Mouse (Mus musculus) forelimb bud, embryonic 11.5 days (tissue): Measurements from ENCODE around the gene Oit1.
A peak's percentile ranks its signal among the peaks of the same experiment; 100 is the strongest.

Source experiments
- DNase-seq: peaks from one replicate; pipeline ENCODE4 v3.0.0-alpha.2; 2012; ENCODE audit warnings: low read depth, low spot score

The Oit1 gene

GRCm38 (mm10) chr14:8335947-8336346, 42.6 kb downstream of the Oit1 start:
- DNase-seq, result peak; percentile 73

GRCm38 (mm10) chr14:8334511-8334910, 44.0 kb downstream of the Oit1 start:
- DNase-seq, result no peak

- no peak for DNase-seq
Measured at GRCm38 (mm10) chr14:8332314-8333252, 46.0 kb downstream of the Oit1 start.

- DNase-seq, result no peak
Measured at GRCm38 (mm10) chr14:8331307-8331905, 47.1 kb downstream of the Oit1 start.

GRCm38 (mm10) chr14:8330390-8330789, 48.2 kb downstream of the Oit1 start:
- no peak for DNase-seq

- no peak for DNase-seq
Measured at GRCm38 (mm10) chr14:8329552-8329951, 49.0 kb downstream of the Oit1 start.

GRCm38 (mm10) chr14:8327371-8327770, 51.2 kb downstream of the Oit1 start:
- DNase-seq, result no peak

- no peak for DNase-seq
Measured at GRCm38 (mm10) chr14:8326961-8327360, 51.6 kb downstream of the Oit1 start.

- DNase-seq, result no peak
Measured at GRCm38 (mm10) chr14:8325746-8326145, 52.8 kb downstream of the Oit1 start.

GRCm38 (mm10) chr14:8320528-8320927, 58.0 kb downstream of the Oit1 start:
- no peak for DNase-seq

- no peak for DNase-seq
Measured at GRCm38 (mm10) chr14:8317194-8318097, 61.1 kb downstream of the Oit1 start, which contains the start of gene Fam107a. Gene Fam107a (minus strand): TSS chr14:8318023.

- DNase-seq, result no peak
Measured at GRCm38 (mm10) chr14:8316366-8317193, 62.0 kb downstream of the Oit1 start.

GRCm38 (mm10) chr14:8315169-8315568, 63.4 kb downstream of the Oit1 start:
- DNase-seq, result no peak

- no peak for DNase-seq
Measured at GRCm38 (mm10) chr14:8314536-8314935, 64.0 kb downstream of the Oit1 start.

- no peak for DNase-seq
Measured at GRCm38 (mm10) chr14:8313877-8314276, 64.7 kb downstream of the Oit1 start.

GRCm38 (mm10) chr14:8309621-8310141, 68.9 kb downstream of the Oit1 start:
- DNase-seq, result no peak

GRCm38 (mm10) chr14:8308650-8309049, 69.9 kb downstream of the Oit1 start:
- DNase-seq, result no peak

- no peak for DNase-seq
Measured at GRCm38 (mm10) chr14:8306884-8307283, 71.7 kb downstream of the Oit1 start.

- no peak for DNase-seq
Measured at GRCm38 (mm10) chr14:8305014-8305413, 73.5 kb downstream of the Oit1 start.

- no peak for DNase-seq
Measured at GRCm38 (mm10) chr14:8304082-8304481, 74.5 kb downstream of the Oit1 start.

- DNase-seq, result no peak
Measured at GRCm38 (mm10) chr14:8302687-8303086, 75.9 kb downstream of the Oit1 start.
